Mouse (Mus musculus) ES-Bruce4 (cell line): Measurements from ENCODE around the gene Anks1b.

Experiments
- CTCF ChIP-seq: IDR thresholded peaks from one replicate; pipeline ENCODE4 v1.8.1; 2011; ENCODE audit warnings: low read depth, low read length
- EP300 ChIP-seq: IDR thresholded peaks from 2 replicates; pipeline ENCODE4 v1.6.1; 2011; ENCODE audit warnings: low read depth, low read length; ENCODE audit not compliant: insufficient read depth
- POLR2A ChIP-seq: IDR thresholded peaks from one replicate; pipeline ENCODE4 v1.8.1; 2011; ENCODE audit warnings: low read length; ENCODE audit not compliant: insufficient read depth

DNA sequence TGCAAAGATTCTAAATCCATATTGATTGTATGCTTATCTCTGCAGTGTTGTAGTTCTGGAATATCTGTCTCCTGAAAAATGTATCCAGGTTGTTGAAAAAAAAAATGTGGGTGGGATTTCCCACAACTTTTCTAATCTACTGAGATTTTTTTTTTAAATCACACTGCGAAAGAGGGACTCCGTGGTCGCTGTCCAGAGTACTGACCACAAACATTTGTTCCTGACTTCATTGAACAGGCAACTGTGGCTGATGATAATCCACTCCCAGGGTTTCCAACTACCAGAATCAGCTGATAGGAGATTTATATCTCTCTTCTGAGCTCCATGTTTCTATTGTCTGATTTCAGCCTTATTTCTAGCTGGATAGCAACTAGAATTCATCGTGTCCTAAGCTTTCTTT lies 950.1 kb downstream of the Anks1b start:
- TF ChIP-seq CTCF: no peak
- TF ChIP-seq POLR2A: no peak
- TF ChIP-seq EP300: no peak
